Mouse (Mus musculus): ENCODE measurements around the gene Unc13c. TPM values are rescaled to one million over a fixed set of nuclear protein-coding genes. Genes with fewer than 3 reads are reported as not detected.

Gene Unc13c
- polyA plus RNA-seq, 1 experiment from 2014 or later, result 3.3 TPM

DNA sequence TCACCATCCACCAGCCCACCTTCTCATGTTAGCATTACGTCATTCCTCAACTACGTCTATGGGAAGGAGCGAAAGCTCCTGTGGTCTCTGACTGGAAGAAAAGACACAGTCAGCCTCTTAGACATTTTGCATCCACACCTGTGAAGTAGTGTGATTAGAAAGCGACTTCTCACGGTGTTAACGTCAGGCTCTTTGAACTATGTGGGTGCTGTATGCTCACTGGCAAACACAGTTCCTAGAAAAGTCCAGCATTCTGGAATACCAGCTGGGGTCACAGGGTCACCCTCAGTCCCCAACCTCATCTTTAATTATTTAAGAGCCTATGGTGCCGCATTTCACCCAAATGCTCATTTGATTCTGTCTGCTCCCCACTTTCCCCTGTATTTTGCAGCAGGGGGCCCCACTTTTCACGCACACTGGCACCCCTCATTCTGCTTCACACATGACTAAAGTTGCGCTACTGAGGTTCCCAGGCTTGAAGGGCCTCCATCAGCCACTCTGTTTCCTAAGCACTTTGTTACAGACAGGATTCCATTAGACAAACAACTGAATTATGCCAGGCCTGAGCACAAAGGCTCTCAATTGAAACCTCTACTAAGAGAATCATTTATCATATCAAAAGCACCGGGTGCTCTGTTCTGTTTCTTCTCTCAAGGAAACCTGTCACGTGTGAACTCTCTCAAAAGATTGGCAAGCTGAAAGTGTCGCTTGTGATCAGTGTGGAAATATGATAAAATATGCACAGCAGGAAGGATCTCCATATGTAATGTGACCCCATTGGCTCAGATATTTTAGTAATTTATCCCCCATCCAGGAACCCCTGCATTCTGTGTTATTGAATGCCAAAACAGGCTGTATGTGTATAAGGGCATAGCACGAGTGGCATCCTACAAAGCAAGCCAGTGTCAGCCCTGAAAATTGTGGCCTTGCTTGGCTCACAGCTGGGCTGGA is 287.9 kb downstream of the Unc13c start:
- no peak for ATAC-seq (ENCODE audit: insufficient number of reproducible peaks, insufficient read depth, low FRiP score, low read depth)
- Histone ChIP-seq H3K4me3 (ENCODE audit: control insufficient read depth in 1 of 2, insufficient read depth in 1 of 2, low read depth in 1 of 2, low read length in 2 of 2) (no peak overlapping the region), H3K27ac (replicated peaks in 1 of 2; ENCODE audit: control insufficient read depth in 1 of 2, insufficient read depth in 1 of 2, low read depth in 2 of 2, low read length in 2 of 2) (peak overlapping the region in 1 of 2 experiments; percentile 46; a peak in 1 of 4 replicates), H3K4me2 (ENCODE audit: low read length) (no peak overlapping the region), H3K4me1 (ENCODE audit: control insufficient read depth in 2 of 2, insufficient read depth in 2 of 2, low read length in 2 of 2) (peaks cover 0 to 11% of the 10 kb centered on the region in 2 experiments; a peak in 3 of 4 replicates), H3K9me3 (ENCODE audit: control insufficient read depth, low read length) (no peaks in the 10 kb centered on the region), H3K9ac (ENCODE audit: low read length) (peak overlapping the region; percentile 13; the same call in 1 of the 2 replicates), H3K27me3 (ENCODE audit: control insufficient read depth, insufficient read depth, low read length) (no peaks in the 10 kb centered on the region), H3K36me3 (ENCODE audit: control insufficient read depth, insufficient read depth, low read length) (no peaks in the 10 kb centered on the region)
- 60% methylated on average over 13 of the region's 13 CpGs for WGBS

DNA sequence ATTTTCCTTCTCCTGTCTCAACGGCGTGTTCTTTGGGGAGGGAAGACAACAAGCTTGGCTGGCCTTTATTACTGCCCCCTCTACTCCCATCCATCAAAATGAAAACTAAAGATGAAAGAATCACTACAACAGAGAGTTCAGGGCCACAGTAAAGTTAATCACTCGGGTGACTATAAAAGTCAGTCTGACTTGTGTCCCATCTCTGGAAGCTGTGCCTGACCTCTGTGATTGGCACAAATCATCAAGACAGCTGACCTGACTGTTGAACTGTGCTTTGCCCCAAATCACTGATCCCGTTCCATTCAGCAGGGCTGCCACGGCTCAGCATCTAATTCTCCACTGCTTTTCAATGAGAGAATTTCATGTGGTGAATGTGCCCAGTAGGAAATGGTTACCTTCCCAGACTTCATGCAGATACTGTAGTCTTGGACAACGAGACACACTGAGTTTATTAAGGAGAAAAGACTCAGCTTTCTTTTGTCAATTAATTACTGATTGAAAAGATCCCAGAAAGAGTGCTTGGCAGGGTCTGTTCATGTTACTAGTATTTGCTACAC is 297.0 kb downstream of the Unc13c start:
- H3K9ac ChIP-seq (ENCODE audit: low read length), result no peak overlapping the region
- H3K9me3 ChIP-seq (ENCODE audit: control insufficient read depth, low read length), result no peaks in the 10 kb centered on the region
- H3K4me3 ChIP-seq (ENCODE audit: control insufficient read depth in 1 of 2, insufficient read depth in 1 of 2, low read depth in 1 of 2, low read length in 2 of 2), result no peak overlapping the region
- no peak overlapping the region for H3K4me2 ChIP-seq (ENCODE audit: low read length)
- no peak overlapping the region for H3K27ac ChIP-seq (replicated peaks in 1 of 2; ENCODE audit: control insufficient read depth in 1 of 2, insufficient read depth in 1 of 2, low read depth in 2 of 2, low read length in 2 of 2)
- H3K4me1 ChIP-seq (ENCODE audit: control insufficient read depth in 2 of 2, insufficient read depth in 2 of 2, low read length in 2 of 2), result no peaks in the 10 kb centered on the region
- H3K36me3 ChIP-seq (ENCODE audit: control insufficient read depth, insufficient read depth, low read length), result no peaks in the 10 kb centered on the region
- WGBS, result 84% methylated on average over 6 of the region's 6 CpGs
- ATAC-seq (ENCODE audit: insufficient number of reproducible peaks, insufficient read depth, low FRiP score, low read depth), result no peak
- H3K27me3 ChIP-seq (ENCODE audit: control insufficient read depth, insufficient read depth, low read length), result no peaks in the 10 kb centered on the region

DNA sequence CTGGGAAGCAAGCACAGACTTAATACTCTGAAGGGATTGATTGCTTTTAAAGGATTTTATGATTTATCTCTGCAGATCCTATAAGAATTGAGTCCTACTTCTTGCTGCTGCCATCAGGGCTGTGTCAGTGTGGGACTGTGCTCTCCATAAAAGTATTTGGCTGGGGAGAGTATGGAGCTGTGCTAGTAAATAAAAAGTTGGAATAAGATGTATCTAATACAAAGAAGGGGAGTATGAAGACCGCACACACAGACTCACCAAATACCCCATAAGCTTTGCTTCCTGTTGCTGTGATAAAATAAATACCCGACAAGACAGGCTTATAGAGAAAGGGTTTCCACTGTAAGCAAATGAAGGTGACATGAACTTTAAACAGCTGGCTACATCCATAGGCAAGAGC is 298.7 kb downstream of the Unc13c start:
- no peaks in the 10 kb centered on the region for H3K9me3 ChIP-seq (ENCODE audit: control insufficient read depth, low read length)
- no peak overlapping the region for H3K27ac ChIP-seq (replicated peaks in 1 of 2; ENCODE audit: control insufficient read depth in 1 of 2, insufficient read depth in 1 of 2, low read depth in 2 of 2, low read length in 2 of 2)
- H3K36me3 ChIP-seq (ENCODE audit: control insufficient read depth, insufficient read depth, low read length), result no peaks in the 10 kb centered on the region
- no peak overlapping the region for H3K4me3 ChIP-seq (ENCODE audit: control insufficient read depth in 1 of 2, insufficient read depth in 1 of 2, low read depth in 1 of 2, low read length in 2 of 2)
- ATAC-seq (ENCODE audit: insufficient number of reproducible peaks, insufficient read depth, low FRiP score, low read depth), result no peak
- H3K4me1 ChIP-seq (ENCODE audit: control insufficient read depth in 2 of 2, insufficient read depth in 2 of 2, low read length in 2 of 2), result no peaks in the 10 kb centered on the region
- no peak overlapping the region for H3K9ac ChIP-seq (ENCODE audit: low read length)
- H3K27me3 ChIP-seq (ENCODE audit: control insufficient read depth, insufficient read depth, low read length), result no peaks in the 10 kb centered on the region
- 80% methylated on average over 2 of the region's 2 CpGs for WGBS
- H3K4me2 ChIP-seq (ENCODE audit: low read length), result no peak overlapping the region

DNA sequence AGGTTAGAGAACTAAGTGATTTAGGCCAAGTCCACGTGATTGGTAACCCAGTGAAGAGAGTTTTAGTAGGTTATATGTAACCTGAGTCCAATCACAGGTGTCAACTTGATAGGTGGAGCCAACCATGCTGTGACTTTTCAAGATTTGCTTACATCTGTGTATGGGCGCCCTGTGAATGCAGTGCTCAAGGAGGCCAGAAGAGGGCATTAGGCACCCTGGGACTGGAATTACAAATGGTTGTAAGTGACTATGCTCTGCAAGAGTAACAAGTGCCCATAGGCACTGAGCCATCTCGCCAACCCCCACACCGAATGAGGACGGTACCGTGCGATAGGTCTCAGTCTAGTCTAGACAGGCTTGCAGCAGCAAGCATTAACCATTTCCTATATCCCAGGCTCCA is 305.9 kb downstream of the Unc13c start:
- Histone ChIP-seq H3K4me1 (ENCODE audit: control insufficient read depth in 2 of 2, insufficient read depth in 2 of 2, low read length in 2 of 2) (no peaks in the 10 kb centered on the region), H3K4me3 (ENCODE audit: control insufficient read depth in 1 of 2, insufficient read depth in 1 of 2, low read depth in 1 of 2, low read length in 2 of 2) (no peak overlapping the region), H3K4me2 (ENCODE audit: low read length) (no peak overlapping the region), H3K9ac (ENCODE audit: low read length) (no peak overlapping the region), H3K36me3 (ENCODE audit: control insufficient read depth, insufficient read depth, low read length) (no peaks in the 10 kb centered on the region), H3K27ac (replicated peaks in 1 of 2; ENCODE audit: control insufficient read depth in 1 of 2, insufficient read depth in 1 of 2, low read depth in 2 of 2, low read length in 2 of 2) (no peak overlapping the region), H3K9me3 (ENCODE audit: control insufficient read depth, low read length) (no peaks in the 10 kb centered on the region), H3K27me3 (ENCODE audit: control insufficient read depth, insufficient read depth, low read length) (no peaks in the 10 kb centered on the region)
- ATAC-seq (ENCODE audit: insufficient number of reproducible peaks, insufficient read depth, low FRiP score, low read depth), result no peak
- WGBS, result 90% methylated on average over 7 of the region's 7 CpGs

DNA sequence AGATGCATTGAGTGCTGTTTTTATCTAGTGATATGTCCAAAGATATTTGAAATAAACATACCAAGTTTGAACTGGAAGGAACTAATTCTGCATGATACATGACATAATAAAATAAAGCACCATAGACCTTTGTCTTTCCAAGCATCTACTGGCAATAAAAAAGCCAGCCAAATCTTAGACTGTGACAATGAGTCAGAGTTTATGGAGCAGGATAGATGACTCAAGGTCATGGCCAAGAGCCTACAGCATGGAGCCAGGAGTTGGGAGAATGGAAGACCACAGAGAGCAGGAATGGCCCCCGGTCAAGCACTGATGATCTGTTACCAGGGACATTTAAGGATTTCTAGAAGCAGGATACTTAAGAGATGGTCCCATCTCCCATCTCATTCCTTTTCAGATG is 319.7 kb downstream of the Unc13c start:
- WGBS, result 85% methylated on average over 1 of the region's 1 CpGs
- Histone ChIP-seq H3K27ac (replicated peaks in 1 of 2; ENCODE audit: control insufficient read depth in 1 of 2, insufficient read depth in 1 of 2, low read depth in 2 of 2, low read length in 2 of 2) (no peak overlapping the region), H3K4me2 (ENCODE audit: low read length) (no peak overlapping the region), H3K36me3 (ENCODE audit: control insufficient read depth, insufficient read depth, low read length) (no peaks in the 10 kb centered on the region), H3K9me3 (ENCODE audit: control insufficient read depth, low read length) (peaks cover 5% of the 10 kb centered on the region; the same call in 1 of the 2 replicates), H3K4me3 (ENCODE audit: control insufficient read depth in 1 of 2, insufficient read depth in 1 of 2, low read depth in 1 of 2, low read length in 2 of 2) (no peak overlapping the region), H3K4me1 (ENCODE audit: control insufficient read depth in 2 of 2, insufficient read depth in 2 of 2, low read length in 2 of 2) (no peaks in the 10 kb centered on the region), H3K27me3 (ENCODE audit: control insufficient read depth, insufficient read depth, low read length) (no peaks in the 10 kb centered on the region), H3K9ac (ENCODE audit: low read length) (no peak overlapping the region)
- no peak for ATAC-seq (ENCODE audit: insufficient number of reproducible peaks, insufficient read depth, low FRiP score, low read depth)

DNA sequence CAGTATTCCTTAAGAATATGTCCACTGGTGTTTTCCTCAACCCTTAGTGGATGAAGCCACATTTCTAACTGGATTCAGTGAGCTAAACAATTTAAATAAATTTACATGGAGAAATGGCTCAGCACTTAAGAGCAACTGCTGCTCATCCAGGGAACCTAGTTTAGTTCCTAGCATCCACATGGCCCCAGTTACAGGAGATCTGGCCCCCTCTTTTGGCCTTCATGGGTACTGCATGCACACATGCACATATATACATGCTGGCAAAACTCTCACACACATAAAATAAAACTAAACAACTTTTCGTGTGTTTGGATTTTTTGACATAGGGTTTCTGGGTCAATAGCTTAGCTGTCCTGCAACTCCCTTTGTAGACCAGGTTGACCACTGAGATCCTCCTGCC is 330.6 kb downstream of the Unc13c start:
- H3K36me3 ChIP-seq (ENCODE audit: control insufficient read depth, insufficient read depth, low read length), result no peaks in the 10 kb centered on the region
- H3K4me3 ChIP-seq (ENCODE audit: control insufficient read depth in 1 of 2, insufficient read depth in 1 of 2, low read depth in 1 of 2, low read length in 2 of 2), result no peak overlapping the region
- WGBS, result 76% methylated on average over 1 of the region's 1 CpGs
- H3K4me1 ChIP-seq (ENCODE audit: control insufficient read depth in 2 of 2, insufficient read depth in 2 of 2, low read length in 2 of 2), result no peaks in the 10 kb centered on the region
- H3K27me3 ChIP-seq (ENCODE audit: control insufficient read depth, insufficient read depth, low read length), result no peaks in the 10 kb centered on the region
- H3K9me3 ChIP-seq (ENCODE audit: control insufficient read depth, low read length), result no peaks in the 10 kb centered on the region
- no peak overlapping the region for H3K4me2 ChIP-seq (ENCODE audit: low read length)
- no peak overlapping the region for H3K9ac ChIP-seq (ENCODE audit: low read length)
- no peak for ATAC-seq (ENCODE audit: insufficient number of reproducible peaks, insufficient read depth, low FRiP score, low read depth)
- no peak overlapping the region for H3K27ac ChIP-seq (replicated peaks in 1 of 2; ENCODE audit: control insufficient read depth in 1 of 2, insufficient read depth in 1 of 2, low read depth in 2 of 2, low read length in 2 of 2)

DNA sequence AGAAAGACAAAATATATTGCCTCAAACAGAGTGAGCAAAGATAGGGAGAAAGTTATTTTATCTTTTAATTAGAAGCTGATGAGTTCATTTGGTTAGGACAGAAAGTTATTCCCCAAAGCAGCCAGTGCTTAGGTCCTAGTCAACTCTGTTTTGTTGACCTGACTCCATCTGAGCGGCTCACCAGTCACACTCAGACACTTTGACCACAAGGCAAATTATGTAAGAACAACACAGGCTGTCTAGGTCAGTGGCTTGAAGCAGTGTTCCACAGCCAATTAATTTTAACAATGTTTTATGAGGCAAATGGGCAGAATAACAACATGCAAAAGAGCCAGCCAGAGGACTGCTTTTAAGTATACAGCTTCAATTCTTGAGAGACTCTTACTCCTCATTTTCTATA is 343.6 kb downstream of the Unc13c start:
- Histone ChIP-seq H3K4me2 (ENCODE audit: low read length) (no peak overlapping the region), H3K4me1 (ENCODE audit: control insufficient read depth in 2 of 2, insufficient read depth in 2 of 2, low read length in 2 of 2) (no peaks in the 10 kb centered on the region), H3K36me3 (ENCODE audit: control insufficient read depth, insufficient read depth, low read length) (0 out of 2 replicates have a peak, but pooled peaks cover 5% of the 10 kb centered on the region), H3K27ac (replicated peaks in 1 of 2; ENCODE audit: control insufficient read depth in 1 of 2, insufficient read depth in 1 of 2, low read depth in 2 of 2, low read length in 2 of 2) (no peak overlapping the region), H3K27me3 (ENCODE audit: control insufficient read depth, insufficient read depth, low read length) (no peaks in the 10 kb centered on the region), H3K9me3 (ENCODE audit: control insufficient read depth, low read length) (no peaks in the 10 kb centered on the region), H3K9ac (ENCODE audit: low read length) (no peak overlapping the region), H3K4me3 (ENCODE audit: control insufficient read depth in 1 of 2, insufficient read depth in 1 of 2, low read depth in 1 of 2, low read length in 2 of 2) (no peak overlapping the region)
- no peak for ATAC-seq (ENCODE audit: insufficient number of reproducible peaks, insufficient read depth, low FRiP score, low read depth)
- 77% methylated on average over 1 of the region's 1 CpGs for WGBS
